Mouse (Mus musculus) heart, adult 2 months (tissue): ENCODE results near the gene Git2. TPM values are rescaled to one million over a fixed set of nuclear protein-coding genes. Genes with fewer than 3 reads are reported as not detected.

Experiments used
- DNase-seq, 2 experiments: peaks; one replicate each; pipeline ENCODE4 v3.0.0; 2021
- H3K27ac ChIP-seq: fragments of 200-600 bp; 2 replicates; pipeline ENCODE4 v1.8.1; 2022
- H3K27me3 ChIP-seq: fragments of 200-500 bp; 2 replicates; pipeline ENCODE4 v1.6.1; 2012; ENCODE audit warnings: mild to moderate bottlenecking, low read length, inconsistent platforms, mixed read lengths; ENCODE audit not compliant: control insufficient read depth, insufficient read depth
- H3K36me3 ChIP-seq: fragments of 200-500 bp; 2 replicates; pipeline ENCODE4 v1.6.1; 2012; ENCODE audit warnings: low read length, inconsistent platforms; ENCODE audit not compliant: control insufficient read depth, insufficient read depth
- H3K4me1 ChIP-seq: fragments of 200-500 bp; 2 replicates; pipeline ENCODE4 v1.6.1; 2011; ENCODE audit warnings: low read length; ENCODE audit not compliant: control insufficient read depth, insufficient read depth
- H3K4me3 ChIP-seq: fragments of 200-600 bp; 2 replicates; pipeline ENCODE4 v1.8.1; 2022
- H3K79me2 ChIP-seq: fragments of 200-500 bp; replicated peaks from 2 replicates; pipeline ENCODE4 v1.6.1; 2012; ENCODE audit warnings: mild to moderate bottlenecking, inconsistent platforms, low read length, moderate library complexity, mixed read lengths; ENCODE audit not compliant: control insufficient read depth, insufficient read depth
- H3K9ac ChIP-seq: fragments of 200-500 bp; 2 replicates; pipeline ENCODE4 v1.6.1; 2012; ENCODE audit warnings: low read depth, mild to moderate bottlenecking, control low read depth, inconsistent platforms, low read length, mixed read lengths
- CTCF ChIP-seq: fragments of 200-600 bp; IDR thresholded peaks from 2 replicates; pipeline ENCODE4 v1.8.1; 2022; ENCODE audit warnings: antibody characterized with exemption, mild to moderate bottlenecking, moderate library complexity
- EP300 ChIP-seq: fragments of 200-500 bp; IDR thresholded peaks from 2 replicates; pipeline ENCODE4 v1.6.1; 2011; ENCODE audit warnings: low read depth, low read length, control low read depth; ENCODE audit not compliant: insufficient read depth
- POLR2A ChIP-seq: fragments of 200-500 bp; IDR thresholded peaks from 2 replicates; pipeline ENCODE4 v1.6.1; 2011; ENCODE audit warnings: mild to moderate bottlenecking, low read depth, low read length, control low read depth; ENCODE audit not compliant: insufficient read depth
- WGBS: fragments of 180-500 bp; shearing (Covaris S2); methylation state at CpG from one replicate; pipeline ENCODE4 v1.1.7; 2018; 5-methylcytosine and 5-hydroxymethylcytosine counted together
- intact Hi-C: fragments of 180-260 bp; cut with DNase I; formaldehyde crosslinking; loops from one replicate; pipeline ENCODE4 v1.15.1; 2025
- polyA plus RNA-seq: library from polyadenylated mRNA; depleted of rRNA; stranded (reverse); fragments of >200 nt; gene quantifications from 2 replicates; pipeline ENCODE4 v1.2.3, GENCODE M21; 2012
- total RNA-seq, 2 experiments: library from RNA; stranded (reverse); gene quantifications; 2 replicates each; pipeline ENCODE4 v1.2.3; 2021

Git2 gene
- total and polyA plus RNA-seq, 3 experiments = 27.6 to 32.6 (median 28.7) TPM

- intact Hi-C loops = loop anchor here (5.0 kb wide), 1 partner anchor 100 kb away; the partner anchor contains the start of gene Tchp
- no peaks in the 10 kb centered on the region for H3K36me3 ChIP-seq
Observed at GRCm38 (mm10) chr5:114807063-114807462, 31.7 kb upstream of the Git2 start.

DNA sequence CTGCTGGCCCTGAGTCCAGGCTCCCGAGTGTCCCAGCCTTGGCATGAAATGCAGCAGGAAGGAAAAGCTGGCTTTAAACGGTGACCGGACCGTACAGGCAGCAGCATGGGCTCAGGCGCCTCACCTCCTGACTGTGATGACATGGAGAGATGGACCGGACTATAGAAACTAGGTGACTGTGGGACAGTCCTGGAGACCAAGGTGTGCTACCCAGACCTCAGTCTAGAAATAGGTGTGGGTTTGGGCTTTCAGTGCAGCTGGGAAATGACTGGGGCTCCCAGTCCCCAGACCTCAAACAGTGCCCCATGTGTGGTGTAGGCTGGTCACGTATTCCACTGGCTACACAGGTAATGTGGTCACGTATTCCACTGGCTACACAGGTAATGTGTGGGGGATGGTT lies 31.3 kb upstream of the Git2 start:
- no peak for DNase-seq
- peaks cover 5% of the 10 kb centered on the region for H3K4me1 ChIP-seq
- no peaks in the 10 kb centered on the region for H3K27me3 ChIP-seq
- peak overlapping the region; percentile 84 for H3K27ac ChIP-seq
- peak overlapping the region; percentile 4; the same call in 1 of the 2 replicates for H3K9ac ChIP-seq
- no peaks in the 10 kb centered on the region for H3K36me3 ChIP-seq
- intact Hi-C loops = loop anchor here (5.0 kb wide), 1 partner anchor 99 kb away; the partner anchor contains the start of gene Tchp
- WGBS = 43% methylated on average over 8 of the region's 8 CpGs
- peak overlapping the region; percentile 35 for H3K4me3 ChIP-seq
- TF ChIP-seq EP300 = no peak
- no peak for TF ChIP-seq CTCF
- no peak for TF ChIP-seq POLR2A
- no peaks in the 10 kb centered on the region for H3K79me2 ChIP-seq

More at GRCm38 (mm10) chr5:114807063-114807462, 31.7 kb upstream of the Git2 start:
- no peak for TF ChIP-seq POLR2A
- TF ChIP-seq EP300 = no peak
- TF ChIP-seq CTCF = no peak
- Histone ChIP-seq H3K27ac (peak overlapping the region; percentile 84), H3K79me2 (no peaks in the 10 kb centered on the region), H3K4me3 (no peak overlapping the region), H3K4me1 (peaks cover 5% of the 10 kb centered on the region), H3K27me3 (no peaks in the 10 kb centered on the region), H3K9ac (no peak overlapping the region; the same call in 1 of the 2 replicates)
- DNase-seq = no peak
- WGBS = 35% methylated on average over 9 of the region's 9 CpGs

DNA sequence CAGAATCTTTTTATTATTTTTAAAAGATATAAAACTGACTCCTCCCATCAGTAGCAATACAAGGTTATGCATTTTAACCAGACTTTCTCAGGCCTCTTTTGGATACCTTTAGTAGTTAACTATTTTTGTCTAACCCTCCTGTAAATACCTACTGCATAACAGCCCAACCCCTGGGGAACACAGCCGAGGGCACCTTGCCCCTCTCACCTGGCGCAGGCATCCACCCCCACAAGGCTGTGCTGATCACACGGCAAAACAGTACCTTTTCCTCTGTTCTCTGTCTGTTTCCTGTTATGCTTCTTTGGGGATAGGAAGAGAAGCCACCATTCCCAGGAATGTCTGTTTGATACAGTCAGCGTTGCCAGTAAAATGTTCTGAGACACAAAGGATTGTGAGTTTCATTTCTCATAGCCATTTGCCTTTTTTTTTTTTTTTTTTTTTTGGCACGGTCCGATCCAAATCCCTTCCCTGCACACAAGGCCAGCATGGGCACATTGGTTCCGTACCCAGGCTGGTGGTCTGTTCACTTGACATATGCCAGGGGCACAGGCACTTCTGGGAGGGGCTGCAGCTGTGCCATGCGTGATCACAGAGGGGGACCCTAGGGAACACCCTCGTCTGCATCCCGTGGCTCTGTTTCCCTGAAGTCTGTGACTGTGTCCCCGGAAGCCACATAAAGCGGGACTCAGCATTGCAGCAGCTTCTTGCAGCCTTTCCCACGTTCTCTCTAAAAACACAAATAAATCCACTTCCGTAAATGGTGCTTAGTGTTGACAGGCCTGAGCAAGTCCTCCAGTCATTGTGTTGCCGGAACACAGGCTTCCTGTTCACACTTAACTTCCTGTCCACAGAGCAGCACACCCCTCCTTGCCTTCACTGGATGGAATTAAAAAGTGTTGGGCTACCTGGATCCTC lies 30.4 kb upstream of the Git2 start:
- no peaks in the 10 kb centered on the region for H3K27me3 ChIP-seq
- H3K27ac ChIP-seq = peak overlapping the region; percentile 84
- H3K9ac ChIP-seq = peak overlapping the region; percentile 65
- peak; percentile 62 to 68 for DNase-seq
- intact Hi-C loops = loop anchor here (1.0 to 5.0 kb wide), 2 partner anchors 31 to 98 kb away; partner anchors contain the start of genes Ankrd13a and Tchp
- H3K4me3 ChIP-seq = peak overlapping the region; percentile 35
- WGBS = 39% methylated on average over 15 of the region's 15 CpGs
- peaks cover 5% of the 10 kb centered on the region for H3K4me1 ChIP-seq
- TF ChIP-seq CTCF (no peak), EP300 (0 out of 2 replicates have a peak, but pooled peaks have one; percentile 32), POLR2A (peak; percentile 54)
- H3K36me3 ChIP-seq = no peaks in the 10 kb centered on the region
- H3K79me2 ChIP-seq = no peaks in the 10 kb centered on the region

DNA sequence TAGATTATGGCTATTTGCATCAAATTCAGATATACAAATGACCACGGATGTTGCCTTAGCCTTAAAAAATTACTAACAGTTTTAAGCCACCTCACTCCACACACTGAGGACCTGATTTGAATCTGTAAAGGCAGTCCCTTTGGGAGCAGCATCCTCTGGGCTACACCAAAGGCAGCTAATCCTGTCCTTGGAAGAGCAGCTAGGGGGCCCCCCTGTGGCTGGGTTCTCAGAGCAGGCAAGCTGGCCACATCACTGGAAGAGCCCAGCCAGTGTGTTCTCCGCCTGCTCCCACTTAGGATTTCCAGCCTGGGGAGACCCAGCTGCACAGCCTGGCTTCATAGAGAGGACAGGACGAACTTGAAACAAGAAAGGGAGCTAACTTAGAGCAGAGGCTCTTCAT lies 29.6 kb upstream of the Git2 start:
- 39% methylated on average over 3 of the region's 3 CpGs for WGBS
- Histone ChIP-seq H3K36me3 (no peaks in the 10 kb centered on the region), H3K9ac (no peak overlapping the region), H3K79me2 (no peaks in the 10 kb centered on the region), H3K27me3 (no peaks in the 10 kb centered on the region), H3K4me3 (peak overlapping the region; percentile 35; the same call in 1 of the 2 replicates), H3K27ac (peak overlapping the region; percentile 84), H3K4me1 (peaks cover 5% of the 10 kb centered on the region)
- intact Hi-C loops = loop anchor here (1.0 to 5.0 kb wide), 2 partner anchors 31 to 98 kb away; partner anchors contain the start of genes Ankrd13a and Tchp
- peak; percentile 62 to 69 for DNase-seq
- no peak for TF ChIP-seq POLR2A
- peak; percentile 76 for TF ChIP-seq CTCF
- TF ChIP-seq EP300 = 0 out of 2 replicates have a peak, but pooled peaks have one; percentile 27

DNA sequence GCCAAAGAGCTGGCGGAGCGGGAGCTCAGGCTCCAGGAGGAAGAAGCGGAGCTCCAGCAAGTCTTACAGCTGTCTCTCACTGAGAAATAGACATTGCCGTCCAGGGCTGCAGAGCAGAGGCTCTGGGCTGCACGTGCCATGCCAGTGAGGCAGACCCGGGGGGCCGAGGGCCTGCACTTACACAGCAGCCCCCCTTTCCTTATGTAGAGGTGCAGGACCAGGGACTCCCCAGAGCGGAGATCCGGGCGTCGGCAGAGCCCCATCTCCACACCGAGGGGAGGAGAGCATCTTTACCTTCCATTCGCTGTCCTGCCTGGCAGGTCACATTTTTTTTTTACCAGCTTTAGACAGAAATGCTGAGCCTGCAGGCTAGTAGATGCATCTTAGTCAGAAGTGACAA lies 29.0 kb upstream of the Git2 start:
- no peaks in the 10 kb centered on the region for H3K36me3 ChIP-seq
- 93% methylated on average over 13 of the region's 13 CpGs for WGBS
- no peaks in the 10 kb centered on the region for H3K79me2 ChIP-seq
- TF ChIP-seq CTCF = no peak
- no peak for TF ChIP-seq EP300
- no peak for TF ChIP-seq POLR2A
- no peak overlapping the region for H3K27ac ChIP-seq
- no peak overlapping the region for H3K9ac ChIP-seq
- H3K27me3 ChIP-seq = no peaks in the 10 kb centered on the region
- no peak for DNase-seq
- intact Hi-C loops = no loop called here
- no peak overlapping the region for H3K4me3 ChIP-seq
- H3K4me1 ChIP-seq = peaks cover 5% of the 10 kb centered on the region
